Mouse (Mus musculus) heart, postnatal 0 days (tissue): ENCODE results near the gene Mybpc2.

Experiments used
- CTCF ChIP-seq: IDR thresholded peaks from 2 replicates; pipeline ENCODE4 v1.5.1; 2016; ENCODE audit warnings: antibody characterized with exemption, control low read depth, low read depth
- EP300 ChIP-seq: IDR thresholded peaks from 2 replicates; pipeline ENCODE4 v1.6.1; 2016; ENCODE audit warnings: antibody characterized with exemption, low read depth

DNA sequence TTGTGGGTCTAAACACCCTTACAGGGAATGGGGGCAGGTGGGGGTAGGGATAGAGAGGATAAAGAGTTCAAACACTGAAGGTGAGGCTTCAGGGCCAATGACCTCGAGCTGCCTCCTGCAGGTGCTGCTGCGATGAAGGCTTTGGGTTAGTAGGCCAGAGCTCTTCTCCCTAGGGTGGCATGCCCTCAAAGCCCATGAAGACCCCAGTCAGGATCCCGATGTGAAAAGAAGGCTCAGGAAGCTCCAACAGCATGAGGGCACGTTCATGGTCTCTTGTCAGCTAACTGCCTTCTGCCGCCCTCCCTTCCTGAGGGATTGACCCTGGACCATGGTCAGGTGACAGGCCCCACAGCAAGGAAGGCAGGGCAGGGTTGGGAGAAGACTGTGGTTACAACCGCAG is 64.4 kb downstream of the Mybpc2 start:
- TF ChIP-seq CTCF (no peak), EP300 (no peak)
